Mouse (Mus musculus) gastrocnemius, postnatal 4 days (tissue): ENCODE data around the gene Katnal1. TPM values are rescaled to one million over a fixed set of nuclear protein-coding genes. Genes with fewer than 3 reads are reported as not detected.

Experiments used
- DNase-seq, 2 experiments: peaks; one replicate each; pipeline ENCODE4 v3.0.0; 2021 to 2022; ENCODE audit warnings: low spot score in 2 of 2, mixed read lengths in 2 of 2
- total RNA-seq, 2 experiments: library from RNA; stranded (reverse); gene quantifications; 2 replicates each; pipeline ENCODE4 v1.2.3; 2021

Katnal1 gene
- total RNA-seq, 2 experiments from 2014 or later: 10.4 to 12.4 TPM

DNA sequence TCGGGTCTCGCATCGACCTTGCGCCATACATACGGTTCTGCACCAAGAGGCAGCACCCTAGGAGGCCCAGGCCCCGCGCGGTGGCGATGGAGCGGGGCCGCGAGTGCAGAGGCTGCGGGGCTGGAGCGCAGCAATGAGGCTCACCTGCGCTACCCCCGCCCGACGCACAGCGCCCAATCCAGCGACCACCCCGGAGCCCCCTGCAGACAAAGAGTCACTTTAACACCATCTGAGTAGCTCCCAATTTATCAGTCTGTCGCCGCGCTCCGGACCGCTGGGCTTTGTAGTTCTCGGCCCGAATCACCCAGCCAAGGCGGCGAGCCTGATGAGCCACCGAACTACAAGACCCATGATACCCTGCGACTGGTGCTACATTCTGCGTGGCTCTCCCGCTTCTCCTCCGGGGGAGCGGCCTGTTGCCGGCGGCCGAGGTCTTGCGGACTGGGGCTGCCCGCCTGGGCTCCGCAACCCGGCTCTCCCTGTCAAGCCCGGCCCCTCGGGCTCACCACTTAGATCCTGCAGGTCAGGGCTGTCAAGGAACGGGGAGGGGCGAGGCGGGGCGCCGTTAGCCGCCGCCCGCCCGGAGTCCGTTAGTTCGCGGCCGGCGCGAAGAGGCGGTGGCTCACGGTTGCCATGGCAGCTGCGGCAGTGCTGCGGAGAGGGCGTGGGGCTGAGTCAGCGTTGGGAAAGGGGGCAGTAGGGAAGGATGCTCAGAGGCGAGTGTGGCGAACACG, 571 bp downstream of the Katnal1 start:
- peak; percentile 76 to 91 for DNase-seq

DNA sequence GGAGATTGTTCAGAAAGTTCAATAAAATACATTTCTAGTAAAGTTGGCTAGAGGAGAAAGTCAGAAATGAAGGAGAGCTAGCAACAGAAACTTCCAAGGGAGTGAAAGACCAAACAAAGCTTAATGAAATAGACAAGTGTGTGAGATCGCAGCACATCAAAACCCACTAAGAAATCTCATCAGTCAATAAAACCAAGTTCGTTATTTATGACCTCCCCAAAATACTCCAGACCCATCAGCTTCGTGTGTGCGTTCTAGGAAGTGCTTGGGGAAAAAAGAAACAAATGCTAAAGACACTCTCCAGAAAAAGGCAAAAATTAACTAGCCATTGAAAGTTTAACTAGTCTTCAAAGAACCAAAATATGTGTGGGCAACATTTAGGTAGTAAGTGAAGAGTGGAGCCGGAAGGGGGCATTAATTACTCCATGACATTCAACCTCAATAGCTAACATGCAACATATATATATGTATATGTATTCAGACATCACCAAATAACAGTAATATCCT, 1.4 kb downstream of the Katnal1 start:
- DNase-seq: no peak

DNA sequence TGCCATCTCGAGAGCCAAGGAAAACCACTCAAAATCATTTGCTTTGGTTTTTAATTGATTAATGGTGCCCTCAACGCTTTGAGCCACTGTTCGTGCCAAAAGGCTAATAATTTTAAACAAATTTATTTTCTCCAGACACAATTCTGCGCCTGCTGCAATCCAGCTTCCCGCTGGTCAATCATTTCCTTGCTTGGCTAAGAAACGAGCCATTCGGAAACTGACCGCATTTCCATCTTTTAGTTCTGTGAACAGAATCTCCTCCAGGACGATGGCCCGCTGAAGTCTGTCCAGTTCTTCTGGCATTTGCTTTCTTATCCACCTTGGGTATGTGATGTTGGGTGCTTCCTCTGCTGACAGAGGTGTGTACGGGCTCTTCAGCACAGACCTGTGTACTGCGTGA, 4.5 kb downstream of the Katnal1 start:
- no peak for DNase-seq

DNA sequence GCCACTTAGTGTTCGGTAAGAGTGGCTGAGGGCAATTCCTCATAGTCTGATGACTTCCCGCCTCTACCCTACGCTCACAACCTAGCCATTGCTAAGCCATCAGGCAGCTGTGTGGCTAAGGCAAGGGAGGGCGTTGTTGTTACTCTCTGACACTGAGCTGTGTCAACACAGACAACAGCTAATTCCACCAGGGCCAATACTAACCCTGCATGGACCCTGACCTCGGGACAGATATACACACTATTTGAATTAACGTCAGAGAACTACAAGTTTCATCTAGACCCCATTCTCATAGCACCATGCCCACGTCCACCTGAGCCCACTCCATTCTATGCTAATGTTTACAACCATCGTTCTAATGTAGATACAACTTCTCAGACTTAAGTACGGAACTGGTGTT, 5.1 kb downstream of the Katnal1 start:
- no peak for DNase-seq

DNA sequence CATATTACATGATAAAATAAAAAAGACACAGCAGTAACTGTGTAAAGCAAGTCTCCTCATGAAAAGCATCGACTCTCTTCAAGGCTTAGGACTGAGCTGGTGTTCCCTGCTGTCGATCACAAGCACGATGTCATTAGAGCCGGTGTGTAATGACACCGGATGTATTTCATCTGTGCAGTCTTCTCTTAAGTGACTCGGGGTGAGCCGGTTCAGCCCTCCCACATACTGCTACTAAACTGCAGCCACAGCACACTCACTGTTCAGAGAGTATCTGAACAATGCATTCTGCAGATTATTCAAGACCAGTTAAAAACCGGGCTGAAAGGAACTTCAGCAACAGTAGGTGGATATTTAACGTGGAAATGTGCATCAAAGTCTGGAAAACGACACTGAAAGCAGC, 5.7 kb downstream of the Katnal1 start:
- DNase-seq: no peak

DNA sequence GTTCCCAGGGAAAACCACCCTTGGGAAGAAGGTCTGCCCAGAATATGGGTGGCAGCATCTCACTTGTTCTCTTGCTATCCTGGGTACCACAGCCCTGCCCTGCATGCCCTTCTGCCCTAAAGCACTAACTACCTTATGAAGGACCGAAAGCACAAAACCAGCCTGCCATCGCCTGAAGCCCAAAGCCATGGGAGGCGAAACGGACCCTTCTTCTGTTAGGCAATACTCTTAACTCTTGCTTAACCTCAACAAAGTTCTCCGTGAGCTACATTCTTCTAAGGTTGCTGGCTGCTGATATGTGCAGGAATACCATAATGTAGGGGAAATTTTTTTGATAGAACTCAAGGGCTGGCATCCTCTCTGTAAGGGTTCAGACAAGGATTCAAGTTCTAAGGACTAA, 6.3 kb downstream of the Katnal1 start:
- no peak for DNase-seq

DNA sequence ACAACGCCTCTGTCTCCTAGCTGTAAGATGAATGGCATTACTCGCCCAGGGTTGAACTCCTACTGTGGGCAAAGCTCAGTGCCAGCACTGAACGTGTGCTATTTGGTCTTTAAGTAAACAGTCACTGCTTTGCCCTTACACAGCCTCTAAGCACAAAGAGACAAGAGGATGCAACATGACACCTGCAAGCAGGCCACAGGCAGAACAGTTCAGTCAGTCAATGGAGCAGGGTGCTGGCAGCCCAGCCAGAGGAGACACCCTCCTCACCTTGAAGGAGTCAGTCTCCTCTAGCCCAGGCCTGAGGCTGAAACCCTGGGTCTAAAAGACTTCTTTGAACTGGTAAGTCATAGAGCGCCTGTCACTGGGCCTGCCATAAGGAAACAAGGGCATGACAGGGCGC, 11.1 kb downstream of the Katnal1 start:
- no peak for DNase-seq

DNA sequence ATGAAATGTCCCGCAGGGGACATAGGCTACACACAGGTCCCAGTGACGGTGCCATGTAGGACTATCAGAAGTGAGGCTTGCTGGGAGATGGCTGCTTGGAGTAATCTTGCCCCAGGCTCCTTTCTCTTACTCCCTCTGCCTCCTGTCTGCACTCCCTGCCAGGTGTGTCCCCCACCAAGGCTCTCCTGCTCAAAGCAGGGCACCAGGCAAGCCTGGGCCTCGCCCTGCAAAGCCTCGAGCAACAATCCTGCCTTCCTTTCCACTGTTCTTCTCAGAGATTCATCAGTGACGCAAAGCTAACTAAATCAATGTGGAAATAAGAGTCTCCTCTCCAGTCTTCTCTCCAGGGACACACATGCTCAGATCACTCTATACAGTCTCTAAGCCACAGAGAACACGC, 12.3 kb downstream of the Katnal1 start:
- no peak for DNase-seq

DNA sequence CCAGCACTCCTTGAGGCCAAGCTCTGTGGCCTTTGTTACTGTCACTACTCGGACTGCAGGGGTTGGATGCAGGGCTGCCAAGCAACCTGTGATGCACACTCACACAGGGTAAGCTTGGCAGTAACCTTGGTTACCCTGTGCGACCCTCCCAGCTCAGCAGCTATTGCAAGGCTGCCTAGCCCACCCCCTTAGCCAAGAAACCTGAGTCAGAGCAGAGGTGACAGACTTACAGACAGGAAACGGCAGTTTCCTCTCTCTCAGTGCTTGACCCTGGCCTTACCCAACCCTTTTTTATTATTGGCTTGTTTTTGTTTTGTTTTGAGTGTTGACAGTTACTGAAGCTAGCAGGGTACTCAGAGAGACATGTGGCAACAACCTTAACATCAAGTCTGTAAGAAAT, 16.9 kb downstream of the Katnal1 start:
- no peak for DNase-seq

DNA sequence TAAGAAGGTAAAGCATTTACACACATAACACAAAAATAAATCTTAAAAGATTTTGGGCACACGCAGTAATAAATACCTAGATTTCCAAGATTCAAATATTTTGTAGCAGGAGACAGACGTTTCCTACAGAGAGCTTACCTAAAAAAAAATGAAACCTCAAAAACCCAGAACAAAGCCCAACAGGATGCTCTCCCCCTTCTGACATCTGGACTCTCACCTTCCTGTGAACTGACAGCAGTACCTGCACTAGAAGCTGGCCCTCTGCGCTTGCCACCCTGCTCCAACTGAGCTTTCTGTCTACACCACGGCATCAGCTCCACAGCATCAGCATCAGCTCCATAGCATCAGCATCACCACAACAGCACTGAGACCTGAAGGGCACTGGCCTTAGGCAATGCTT, 19.1 kb downstream of the Katnal1 start:
- DNase-seq: no peak

DNA sequence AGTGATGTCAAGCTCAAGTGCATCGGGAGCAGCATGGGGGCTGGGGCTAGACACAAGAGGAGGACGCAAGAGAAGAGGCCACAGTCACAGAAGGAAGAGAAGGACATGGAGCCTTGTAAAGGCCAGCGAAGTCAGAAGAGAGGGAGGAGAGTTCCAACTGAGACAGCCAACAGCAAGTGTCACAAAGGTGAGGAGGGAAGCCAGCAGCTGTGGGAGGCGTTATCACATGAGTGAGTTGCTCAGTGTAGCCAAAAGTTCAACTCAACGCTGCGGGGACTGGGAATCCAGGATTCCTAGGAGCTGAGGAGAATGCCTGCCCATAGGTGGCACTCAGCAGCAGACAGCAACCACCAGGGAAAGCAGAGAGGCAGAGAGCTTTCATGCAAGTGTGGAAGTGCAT, 19.7 kb downstream of the Katnal1 start:
- DNase-seq: peak in 1 of 2 experiments; percentile 30

DNA sequence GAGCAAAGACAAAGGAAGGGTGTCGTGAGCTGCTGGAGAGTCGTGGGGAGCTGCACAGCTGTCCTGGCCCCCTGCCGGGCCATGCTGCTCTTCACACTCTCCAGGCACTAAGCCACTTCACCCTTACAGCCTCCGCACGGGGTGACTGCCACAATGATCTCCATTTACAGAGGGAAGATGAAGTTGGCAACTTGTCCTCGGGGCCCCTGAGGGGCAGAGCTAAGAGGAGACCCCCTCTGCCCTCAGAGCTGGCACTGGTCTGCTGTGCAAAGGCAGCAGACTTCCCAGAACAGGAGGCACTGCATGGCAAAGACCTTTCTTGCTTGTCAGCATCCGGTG, 20.1 kb downstream of the Katnal1 start:
- peak in 1 of 2 experiments; percentile 63 for DNase-seq

DNA sequence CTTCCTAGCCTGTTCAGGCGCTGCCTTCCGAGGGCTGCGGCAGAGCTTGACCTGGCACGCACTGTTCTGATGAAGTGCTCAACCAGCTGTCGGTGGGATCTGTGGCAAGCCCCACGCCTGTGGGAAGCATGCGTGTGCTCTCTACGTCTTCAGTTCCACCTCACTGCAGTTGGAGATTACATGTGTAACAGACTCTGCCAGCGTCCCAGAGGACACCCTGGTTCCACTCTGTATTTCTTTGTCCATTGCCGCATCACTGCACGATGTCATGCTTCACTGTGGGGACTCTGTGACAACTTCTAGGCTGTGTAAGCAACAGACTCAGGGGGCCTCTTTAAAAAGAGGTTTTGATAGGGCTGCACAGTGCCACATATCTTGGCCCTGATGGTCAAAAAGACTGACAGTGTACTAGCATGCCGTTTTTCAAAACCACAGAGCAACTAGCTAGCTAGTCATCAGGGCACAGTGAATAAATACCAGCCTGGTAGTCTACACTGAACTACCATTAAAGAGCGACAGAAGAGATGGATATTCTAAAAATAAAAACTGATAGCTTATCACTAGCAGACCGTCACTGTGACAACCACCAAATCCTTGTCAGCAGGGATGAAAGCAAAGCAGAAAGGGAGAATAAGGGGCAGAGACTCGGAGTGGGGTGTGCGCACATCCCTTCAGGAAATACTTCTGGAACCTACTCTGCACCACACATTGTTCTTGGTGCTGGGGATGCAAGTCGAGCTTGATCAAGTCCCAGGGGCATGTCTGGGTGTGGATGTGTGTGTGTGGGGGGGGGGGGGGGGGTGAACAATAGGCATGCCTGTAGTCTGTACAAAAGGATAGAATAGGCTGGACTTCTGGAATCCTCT, 20.7 kb downstream of the Katnal1 start:
- no peak for DNase-seq

DNA sequence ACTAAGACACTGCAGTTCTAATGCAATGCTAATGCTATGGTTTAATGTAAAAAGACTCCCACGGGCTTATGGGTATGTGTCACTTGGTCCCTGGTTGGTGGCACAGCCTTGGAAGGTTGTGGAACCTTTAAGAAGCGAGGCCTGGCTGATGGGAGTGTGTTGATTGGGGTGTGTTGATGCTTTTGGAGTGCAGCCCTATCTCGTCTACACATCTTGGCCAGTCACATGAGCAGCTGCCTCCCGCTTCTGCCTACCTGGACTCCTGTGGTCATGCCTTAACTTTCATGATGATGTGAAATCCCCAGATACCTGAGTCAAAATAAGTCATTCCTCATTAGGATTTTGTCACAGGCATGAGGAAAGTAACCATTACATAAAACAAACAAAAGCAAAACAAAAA, 22.8 kb downstream of the Katnal1 start:
- no peak for DNase-seq

DNA sequence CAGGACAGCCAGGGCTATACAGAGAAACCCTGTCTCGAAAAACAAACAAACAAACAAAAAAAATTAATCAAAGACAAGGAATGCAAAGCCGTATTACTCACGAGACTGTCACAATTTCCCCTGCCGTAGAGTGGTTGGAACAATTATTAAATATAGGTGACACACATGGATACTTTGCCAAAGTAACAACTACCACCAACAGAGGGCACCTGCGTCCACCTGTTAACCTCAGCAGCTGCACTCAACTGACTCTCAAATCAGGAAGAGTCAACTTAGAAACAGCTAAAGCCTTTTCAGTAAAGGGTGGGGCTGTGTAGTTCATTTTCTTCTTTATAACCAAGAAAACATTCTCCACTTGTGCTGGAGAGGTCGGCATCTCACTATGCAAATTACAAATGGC, 24.3 kb downstream of the Katnal1 start:
- DNase-seq: no peak

DNA sequence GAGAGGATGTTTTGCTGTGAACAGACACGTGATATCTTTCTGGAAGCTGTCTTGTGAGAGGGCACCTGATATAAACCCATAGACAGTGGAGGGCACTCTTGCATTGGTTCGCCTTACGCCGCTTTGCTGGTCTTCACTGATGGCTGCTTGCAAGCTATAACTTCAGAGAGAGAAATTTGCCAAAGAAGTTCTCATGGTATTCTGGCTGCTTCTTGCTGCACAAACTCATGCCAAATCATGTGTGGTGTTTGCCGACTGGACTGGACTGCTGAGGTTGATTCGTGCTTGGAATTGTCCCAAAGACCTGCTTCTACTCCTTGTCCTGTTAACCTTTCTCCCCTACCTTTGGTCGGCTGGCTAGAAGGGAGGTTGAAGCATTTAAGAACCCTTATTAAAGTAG, 29.8 kb downstream of the Katnal1 start:
- no peak for DNase-seq

DNA sequence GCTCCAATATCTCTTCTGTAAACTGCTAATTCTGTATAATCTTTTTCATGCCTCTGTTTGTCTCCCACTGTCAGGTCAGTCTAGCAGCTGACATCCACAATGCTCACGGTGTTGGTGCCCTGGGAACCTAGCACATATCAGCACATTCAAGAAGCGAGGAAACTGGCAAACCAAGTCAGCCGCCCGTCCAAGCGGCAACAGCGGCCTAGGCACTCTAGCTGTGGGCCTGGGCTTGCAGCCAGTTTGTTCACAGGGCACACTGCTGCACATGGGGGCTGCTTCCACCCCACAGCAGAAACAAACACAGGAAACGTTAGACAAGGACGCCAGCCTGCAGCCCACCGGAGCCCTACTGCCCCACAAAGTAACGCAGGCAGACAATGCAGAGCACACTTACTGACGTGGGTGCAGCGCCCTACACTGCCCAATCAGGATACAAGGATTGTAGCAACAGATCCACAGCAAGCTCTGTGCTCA, 31.1 kb downstream of the Katnal1 start:
- DNase-seq: no peak

DNA sequence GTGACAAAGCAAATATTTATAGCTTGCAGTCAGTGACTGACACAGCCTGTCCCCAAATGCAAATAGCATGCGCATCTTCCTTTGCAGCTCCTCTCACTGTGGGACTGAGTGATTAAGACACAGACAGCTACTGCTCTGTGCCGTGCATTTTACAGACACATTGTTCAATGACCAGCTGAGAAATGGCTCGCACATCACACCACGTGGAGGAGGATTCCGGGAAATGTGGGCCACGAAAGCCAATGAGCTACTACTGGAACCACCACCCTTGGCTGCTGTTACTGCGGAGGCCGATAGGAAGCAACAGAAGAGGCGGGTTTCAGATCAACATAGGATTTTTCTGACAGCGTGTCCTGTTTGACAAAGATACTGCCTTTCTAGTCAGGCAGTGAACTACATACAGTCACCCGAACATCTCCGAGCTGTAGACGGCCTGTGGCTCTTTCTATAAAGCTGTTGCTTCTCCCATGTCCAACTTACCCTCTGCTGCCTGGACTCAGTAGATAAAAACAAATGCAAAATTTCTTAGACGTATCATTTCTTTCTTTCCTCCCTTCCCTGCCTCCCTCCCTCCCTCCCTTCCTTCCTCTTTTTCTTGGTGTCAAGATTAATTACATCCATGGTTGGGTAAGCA, 31.9 kb downstream of the Katnal1 start:
- DNase-seq: no peak

DNA sequence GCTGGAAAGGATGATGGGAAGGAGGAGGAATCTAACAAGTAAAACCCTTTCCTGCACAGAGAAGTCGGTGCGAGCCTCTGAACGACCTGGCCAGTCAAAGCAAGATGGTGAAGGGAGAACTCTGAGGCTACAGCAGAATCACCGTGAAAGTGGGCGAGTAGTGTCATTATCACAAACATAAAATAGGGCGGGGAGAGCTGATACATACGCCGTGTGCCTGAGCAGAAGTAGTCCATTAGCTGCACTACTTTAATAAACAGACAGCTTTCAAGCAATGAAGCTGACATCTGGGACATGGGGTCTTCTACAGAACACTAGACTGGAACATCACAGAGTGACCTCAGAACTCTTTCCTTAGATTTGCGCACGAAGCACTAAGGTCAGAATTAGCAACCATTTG, 32.6 kb downstream of the Katnal1 start:
- no peak for DNase-seq

DNA sequence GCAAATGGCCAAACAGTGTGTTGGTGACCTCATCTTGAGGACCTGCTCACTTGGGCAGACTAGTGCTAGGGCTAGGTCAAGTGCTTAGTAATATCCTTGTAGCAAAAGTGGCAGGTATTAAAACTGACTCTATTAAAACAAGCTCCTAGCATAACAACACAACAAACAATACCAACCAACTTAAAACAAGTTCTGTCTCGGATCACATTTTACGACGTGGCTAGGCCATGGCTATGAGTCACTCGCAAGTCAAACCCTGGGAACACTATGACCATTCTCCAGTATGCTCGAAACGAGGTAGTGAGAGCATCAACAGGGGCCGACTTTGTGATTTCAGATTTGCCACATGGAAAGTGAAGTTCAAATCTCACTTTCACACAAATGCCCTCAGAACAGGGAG, 33.3 kb downstream of the Katnal1 start:
- no peak for DNase-seq

DNA sequence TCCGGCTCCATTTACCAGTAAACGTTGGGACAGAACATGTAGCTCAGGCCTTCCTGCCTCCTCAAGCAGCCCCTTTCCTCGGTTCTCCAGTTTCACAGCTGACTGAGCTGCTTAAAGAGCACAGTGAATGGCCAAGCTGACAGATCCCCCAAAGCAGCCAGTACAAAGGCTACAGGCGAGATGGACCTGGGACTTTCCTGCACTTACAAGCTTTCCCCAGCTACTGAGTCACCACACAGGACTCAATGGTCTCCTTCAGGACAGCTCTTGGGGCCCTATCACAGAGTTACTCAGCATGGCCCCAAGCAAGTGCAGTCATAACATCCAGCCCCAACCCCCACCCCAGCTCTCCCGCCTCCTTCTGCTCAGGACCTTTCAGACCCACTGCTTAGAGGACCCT, 34.1 kb downstream of the Katnal1 start:
- no peak for DNase-seq

DNA sequence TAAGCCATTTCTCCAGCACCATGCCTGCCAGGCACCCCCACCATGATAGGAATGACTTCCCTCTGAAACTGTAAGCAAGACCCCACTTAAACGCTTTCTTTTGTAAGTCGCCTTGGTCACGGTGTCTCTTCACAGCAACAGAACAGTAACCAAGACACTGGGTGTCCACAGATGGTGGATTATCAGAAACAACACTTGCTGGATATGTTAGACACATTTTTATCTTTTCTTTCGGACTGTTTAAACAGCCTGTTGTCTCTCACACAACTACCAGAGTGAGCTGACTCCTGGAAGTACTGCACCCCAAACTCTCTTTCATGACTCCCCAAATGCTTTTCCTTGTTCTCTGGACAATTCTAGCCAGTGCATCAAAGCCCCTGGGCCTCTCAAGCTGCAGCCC, 38.9 kb downstream of the Katnal1 start:
- DNase-seq: no peak
